Mouse (Mus musculus): ENCODE measurements around the gene Gm648.

- TF ChIP-seq CTCF (IDR thresholded peaks at IDR 0.05; ENCODE audit: extremely low read depth, insufficient read depth, low read length), result 0 out of 2 replicates have a peak, but pooled peaks have one; percentile 4
- no peak for TF ChIP-seq POLR2A (IDR thresholded peaks at IDR 0.05; ENCODE audit: extremely low read depth, insufficient read depth, low read length)
Measured at GRCm38 (mm10) chrX:56572465-56572864, 23.1 kb upstream of the Gm648 start.
